Mouse (Mus musculus): ENCODE measurements around the gene Zpbp2.

Zpbp2 gene

GRCm38 (mm10) chr11:98555124-98555700 lies 4.3 kb downstream of the Zpbp2 start:
- DNase-seq, result no peak

GRCm38 (mm10) chr11:98560942-98561341 lies 10.0 kb downstream of the Zpbp2 start:
- DNase-seq, result no peak

- no peak for DNase-seq
Measured at GRCm38 (mm10) chr11:98563025-98563424, 12.1 kb downstream of the Zpbp2 start.

GRCm38 (mm10) chr11:98563921-98564414 lies 13.1 kb downstream of the Zpbp2 start:
- DNase-seq, result no peak

GRCm38 (mm10) chr11:98568326-98568725 lies 17.4 kb downstream of the Zpbp2 start:
- DNase-seq, result no peak

GRCm38 (mm10) chr11:98569461-98569860 lies 18.6 kb downstream of the Zpbp2 start:
- no peak for DNase-seq

- no peak for DNase-seq
Measured at GRCm38 (mm10) chr11:98577776-98578175, 26.9 kb downstream of the Zpbp2 start.

GRCm38 (mm10) chr11:98580301-98581121 lies 29.6 kb downstream of the Zpbp2 start:
- DNase-seq, result peak in 1 of 2 experiments; percentile 56

- no peak for DNase-seq
Measured at GRCm38 (mm10) chr11:98581286-98582029, 30.6 kb downstream of the Zpbp2 start.

- DNase-seq, result no peak
Measured at GRCm38 (mm10) chr11:98582030-98582388, 31.1 kb downstream of the Zpbp2 start.

- no peak for DNase-seq
Measured at GRCm38 (mm10) chr11:98582551-98583264, 31.8 kb downstream of the Zpbp2 start.

GRCm38 (mm10) chr11:98583265-98583552 lies 32.3 kb downstream of the Zpbp2 start:
- DNase-seq, result no peak

- no peak for DNase-seq
Measured at GRCm38 (mm10) chr11:98583571-98583970, 32.7 kb downstream of the Zpbp2 start.

- DNase-seq, result no peak
Measured at GRCm38 (mm10) chr11:98584146-98584545, 33.2 kb downstream of the Zpbp2 start.

GRCm38 (mm10) chr11:98584629-98585177 lies 33.8 kb downstream of the Zpbp2 start:
- no peak for DNase-seq

- DNase-seq, result peak in 1 of 2 experiments; percentile 56
Measured at GRCm38 (mm10) chr11:98586087-98586891, 35.4 kb downstream of the Zpbp2 start.

- peak; percentile 99 to 100 for DNase-seq
Measured at GRCm38 (mm10) chr11:98586892-98587563, 36.1 kb downstream of the Zpbp2 start, which contains the start of gene Ormdl3. Ormdl3 (minus strand) TSS chr11:98587368.

- peak; percentile 83 to 84 for DNase-seq
Measured at GRCm38 (mm10) chr11:98587684-98588546, 37.0 kb downstream of the Zpbp2 start.

- DNase-seq, result no peak
Measured at GRCm38 (mm10) chr11:98588833-98589281, 38.0 kb downstream of the Zpbp2 start.

- no peak for DNase-seq
Measured at GRCm38 (mm10) chr11:98589306-98589705, 38.4 kb downstream of the Zpbp2 start.

Measured in kidney, postnatal 36 days (tissue).